Mouse (Mus musculus) CH12.LX (cell line): Measurements from ENCODE around the gene Itgb3.

Experiments used
- CTCF ChIP-seq, 2 experiments: IDR thresholded peaks in 1 of 2; conservative IDR thresholded peaks in 1 of 2; 2 replicates each; pipeline ENCODE4 v1.5.1; 2011 to 2012; ENCODE audit warnings: low read depth in 2 of 2, low read length in 2 of 2, improper control_type of control experiment in 1 of 2, inconsistent platforms in 1 of 2, mild to moderate bottlenecking in 1 of 2, moderate library complexity in 1 of 2
- MAX ChIP-seq: IDR thresholded peaks from 2 replicates; pipeline ENCODE4 v1.6.1; 2011; ENCODE audit warnings: low read length, improper control_type of control experiment
- POLR2A ChIP-seq: IDR thresholded peaks from 2 replicates; pipeline ENCODE4 v1.6.1; 2011; ENCODE audit warnings: low read depth, mild to moderate bottlenecking, improper control_type of control experiment, low read length
- POLR2AphosphoS2 ChIP-seq: IDR thresholded peaks from 2 replicates; pipeline ENCODE4 v1.6.1; 2011; ENCODE audit warnings: low read depth, low read length, improper control_type of control experiment

GRCm38 (mm10) chr11:104600675-104601074, 7.1 kb upstream of the Itgb3 start:
- TF ChIP-seq MAX (no peak), POLR2A (no peak), CTCF (conservative IDR thresholded peaks at IDR 0.05 in 1 of 2, IDR thresholded peaks at IDR 0.05 in 1 of 2; ENCODE audit: low read depth in 2 of 2, low read length in 2 of 2) (no peak), POLR2AphosphoS2 (no peak)
